Mouse (Mus musculus): Measurements from ENCODE around the gene Xrn2.

DNA sequence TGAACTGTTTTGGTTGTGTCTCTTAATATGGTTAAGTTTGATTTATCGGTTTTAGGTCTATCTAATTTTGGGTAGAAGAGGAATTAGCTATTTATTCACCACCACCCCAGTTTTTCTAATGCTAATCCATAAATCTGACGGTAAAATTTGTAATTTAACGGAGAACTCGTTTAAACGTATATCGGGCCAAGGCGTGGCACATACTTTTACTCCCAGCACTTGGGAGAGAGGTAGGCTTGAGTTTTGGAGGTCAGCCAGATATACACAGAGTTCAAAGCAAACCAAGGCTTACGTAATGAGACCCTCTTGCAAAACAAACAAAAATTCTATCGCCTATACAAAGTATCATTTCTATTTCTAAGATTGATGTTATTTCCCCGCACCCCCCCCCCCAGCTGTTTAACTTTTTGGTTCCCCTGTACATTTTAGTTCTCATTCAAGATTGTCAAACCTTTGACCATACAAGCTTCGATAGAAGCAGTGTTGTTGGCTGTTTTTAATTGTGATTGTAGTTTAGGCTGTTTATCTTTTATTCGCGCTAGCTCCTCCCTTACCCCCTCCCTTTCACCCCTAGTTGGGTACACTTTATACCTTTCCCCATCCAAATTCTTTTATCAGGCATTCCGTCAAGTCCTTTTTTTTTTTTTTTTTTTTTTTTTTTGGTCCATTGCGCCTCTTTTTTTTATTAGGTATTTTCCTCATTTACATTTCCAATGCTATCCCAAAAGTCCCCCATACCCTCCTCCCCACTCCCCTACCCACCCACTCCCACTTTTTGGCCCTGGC, 1.5 kb downstream of the Xrn2 start:
- TF ChIP-seq CTCF (IDR thresholded peaks at IDR 0.05; ENCODE audit: control insufficient read depth, insufficient read depth, insufficient read length) (no peak), MAX (IDR thresholded peaks at IDR 0.05) (no peak), MYOD1 (IDR thresholded peaks at IDR 0.05; ENCODE audit: control insufficient read depth, insufficient read length, low read depth) (no peak)
